Comparison of ENCODE assay signal across 8 mouse cellular contexts in genomic region chr1:171503250-171503591, GRCm38 (mm10). TPM values are rescaled to one million over a fixed set of nuclear protein-coding genes. Genes with fewer than 3 reads are reported as not detected.
DNase-seq lines count a peak whose midpoint lies in the region; ATAC-seq and TF ChIP-seq lines count a peak whose summit lies in the region.

Alyref2 (plus strand) TSS chr1:171503478.

- peak within 1 kb of the TSS; percentile 66 for H3K9ac ChIP-seq in kidney, embryonic 15.5 days
- H3K9ac ChIP-seq in stomach, embryonic 16.5 days (ENCODE audit: low read length), result peak within 1 kb of the TSS; percentile 79

- peak within 1 kb of the TSS; percentile 93 for H3K27ac ChIP-seq in bone marrow macrophage, adult 2 months (ENCODE audit: insufficient read depth, low read depth, low read length)
- H3K27ac ChIP-seq in embryonic fibroblast, embryonic 13.5 days (ENCODE audit: insufficient read depth, low read length), result peak within 1 kb of the TSS; percentile 93
- peak within 1 kb of the TSS; percentile 94 for H3K27ac ChIP-seq in heart, embryonic 10.5 days
- H3K27ac ChIP-seq in kidney, embryonic 15.5 days, result peak within 1 kb of the TSS; percentile 98
- H3K27ac ChIP-seq in stomach, embryonic 16.5 days (ENCODE audit: low read length), result peak within 1 kb of the TSS; percentile 98

- peaks cover 17% of the 10 kb centered on the region for H3K4me1 ChIP-seq in bone marrow macrophage, adult 2 months (ENCODE audit: control insufficient read depth, insufficient read depth, low read length)
- H3K4me1 ChIP-seq in embryonic fibroblast, embryonic 13.5 days (ENCODE audit: control insufficient read depth, insufficient read depth, low read length), result no peaks in the 10 kb centered on the region
- peaks cover 3% of the 10 kb centered on the region for H3K4me1 ChIP-seq in heart, embryonic 10.5 days
- H3K4me1 ChIP-seq in kidney, embryonic 15.5 days, result peaks cover 17% of the 10 kb centered on the region
- peaks cover 7% of the 10 kb centered on the region for H3K4me1 ChIP-seq in stomach, embryonic 16.5 days (ENCODE audit: control insufficient read depth, insufficient read depth, low read length)

- ATAC-seq in kidney, embryonic 15.5 days (replicated peaks; ENCODE audit: low FRiP score), result peak; percentile 91
- ATAC-seq in monocyte, adult 5-6 weeks (replicated peaks; ENCODE audit: insufficient number of reproducible peaks, low FRiP score, low TSS enrichment, poor library complexity, severe bottlenecking), result peak; percentile 78
- peak; percentile 89 for ATAC-seq in stomach, embryonic 16.5 days (ENCODE audit: insufficient read depth, low FRiP score)

- H3K36me3 ChIP-seq in heart, embryonic 10.5 days, result no peaks in the 10 kb centered on the region
- no peaks in the 10 kb centered on the region for H3K36me3 ChIP-seq in kidney, embryonic 15.5 days
- H3K36me3 ChIP-seq in stomach, embryonic 16.5 days (ENCODE audit: control insufficient read depth, insufficient read depth, low read length), result no peaks in the 10 kb centered on the region

- peak within 1 kb of the TSS; percentile 69 for H3K4me2 ChIP-seq in kidney, embryonic 15.5 days
- peak within 1 kb of the TSS; percentile 70 for H3K4me2 ChIP-seq in stomach, embryonic 16.5 days (ENCODE audit: low read depth, low read length)

- WGBS in heart, embryonic 10.5 days, result under 1% methylated on average over 19 of the region's 19 CpGs
- under 1% methylated on average over 19 of the region's 19 CpGs for WGBS in kidney, embryonic 15.5 days
- under 1% methylated on average over 19 of the region's 19 CpGs for WGBS in stomach, embryonic 16.5 days

- TF ChIP-seq CTCF in bone marrow macrophage, adult 2 months (IDR thresholded peaks at IDR 0.05; ENCODE audit: low read depth, low read length), result peak; percentile 65; the same call in 1 of the 2 replicates
- peak; percentile 40; the same call in 1 of the 2 replicates for TF ChIP-seq CTCF in embryonic fibroblast, embryonic 13.5 days (IDR thresholded peaks at IDR 0.05; ENCODE audit: borderline replicate concordance, insufficient read depth, low read length)

- DNase-seq in CD4-positive helper T cell, adult 2 months (ENCODE audit: low read depth, low spot score), result peak; percentile 96
- peak; percentile 97 for DNase-seq in heart, embryonic 10.5 days (ENCODE audit: low spot score)
- DNase-seq in liver, result peak; percentile 92

- peak within 1 kb of the TSS; percentile 64 for H3K4me3 ChIP-seq in bone marrow macrophage, adult 2 months (ENCODE audit: insufficient read depth, low read length)
- peak within 1 kb of the TSS; percentile 50 for H3K4me3 ChIP-seq in embryonic fibroblast, embryonic 13.5 days (ENCODE audit: insufficient read depth, low read length)
- H3K4me3 ChIP-seq in heart, embryonic 10.5 days, result peak within 1 kb of the TSS; percentile 72
- peak within 1 kb of the TSS; percentile 54 for H3K4me3 ChIP-seq in kidney, embryonic 15.5 days (replicated peaks)
- peak within 1 kb of the TSS; percentile 54 for H3K4me3 ChIP-seq in stomach, embryonic 16.5 days (replicated peaks; ENCODE audit: low read length)

- no peak for TF ChIP-seq POLR2A in bone marrow macrophage, adult 2 months (IDR thresholded peaks at IDR 0.05; ENCODE audit: borderline replicate concordance, low read depth, low read length)
- no peak for TF ChIP-seq POLR2A in embryonic fibroblast, embryonic 13.5 days (IDR thresholded peaks at IDR 0.05; ENCODE audit: low read depth, low read length)

- no peaks in the 10 kb centered on the region for H3K27me3 ChIP-seq in heart, embryonic 10.5 days (ENCODE audit: insufficient read depth, poor library complexity, severe bottlenecking)
- H3K27me3 ChIP-seq in kidney, embryonic 15.5 days, result no peaks in the 10 kb centered on the region
- no peaks in the 10 kb centered on the region for H3K27me3 ChIP-seq in stomach, embryonic 16.5 days (ENCODE audit: control insufficient read depth, insufficient read depth, low read length)

- no peaks in the 10 kb centered on the region for H3K9me3 ChIP-seq in heart, embryonic 10.5 days
- H3K9me3 ChIP-seq in kidney, embryonic 15.5 days (replicated peaks), result no peaks in the 10 kb centered on the region
- no peaks in the 10 kb centered on the region for H3K9me3 ChIP-seq in stomach, embryonic 16.5 days (replicated peaks; ENCODE audit: control insufficient read depth, low read length)

RNA-seq across cellular contexts. Expression of gene Alyref2, which starts in this region (rescaled TPM):
- polyA plus RNA-seq in bone marrow macrophage, adult 2 months (2012; ENCODE audit: insufficient read depth, insufficient read length, missing spikeins), result 6.2 and 11.1 TPM in 2 replicates
- polyA plus RNA-seq in embryonic fibroblast, embryonic 13.5 days (2011; ENCODE audit: insufficient read length, low read depth, missing spikeins), result 4.0 and 6.1 TPM in 2 replicates
- 10.7 and 10.8 TPM in 2 replicates for polyA plus RNA-seq in heart, embryonic 10.5 days (2016; fragmentation: Nextera tagmentation; extraction: Ambion mirVana)
- polyA plus RNA-seq in kidney, embryonic 15.5 days (2015; fragmentation: Nextera tagmentation; extraction: Ambion mirVana), result 11.2 and 13.7 TPM in 2 replicates
- total RNA-seq in monocyte, adult 5-6 weeks (2017), result 10.6 to 14.2 TPM (median 11.8 TPM) in 3 replicates
- 15.7 and 16.3 TPM in 2 replicates for polyA plus RNA-seq in stomach, embryonic 16.5 days (2015; fragmentation: Nextera tagmentation; extraction: Ambion mirVana)

Comparison
In these comparisons a context has a peak if more than half of its experiments do, and no peak if none do; other contexts are left out.
1. Peak in every context shown above with its lines: DNase-seq, ATAC-seq, H3K4me3 ChIP-seq and H3K27ac ChIP-seq.